Mouse (Mus musculus) thymus, postnatal 25 days (tissue): ENCODE results near the gene Gpr19.
A peak's percentile ranks its signal among the peaks of the same experiment; 100 is the strongest.

Experiments used
- DNase-seq: peaks from one replicate; pipeline ENCODE4 v3.0.0; 2022

Gene Gpr19

GRCm38 (mm10) chr6:134922511-134923195, 24.3 kb upstream of the Gpr19 start:
- DNase-seq = peak; percentile 21

DNA sequence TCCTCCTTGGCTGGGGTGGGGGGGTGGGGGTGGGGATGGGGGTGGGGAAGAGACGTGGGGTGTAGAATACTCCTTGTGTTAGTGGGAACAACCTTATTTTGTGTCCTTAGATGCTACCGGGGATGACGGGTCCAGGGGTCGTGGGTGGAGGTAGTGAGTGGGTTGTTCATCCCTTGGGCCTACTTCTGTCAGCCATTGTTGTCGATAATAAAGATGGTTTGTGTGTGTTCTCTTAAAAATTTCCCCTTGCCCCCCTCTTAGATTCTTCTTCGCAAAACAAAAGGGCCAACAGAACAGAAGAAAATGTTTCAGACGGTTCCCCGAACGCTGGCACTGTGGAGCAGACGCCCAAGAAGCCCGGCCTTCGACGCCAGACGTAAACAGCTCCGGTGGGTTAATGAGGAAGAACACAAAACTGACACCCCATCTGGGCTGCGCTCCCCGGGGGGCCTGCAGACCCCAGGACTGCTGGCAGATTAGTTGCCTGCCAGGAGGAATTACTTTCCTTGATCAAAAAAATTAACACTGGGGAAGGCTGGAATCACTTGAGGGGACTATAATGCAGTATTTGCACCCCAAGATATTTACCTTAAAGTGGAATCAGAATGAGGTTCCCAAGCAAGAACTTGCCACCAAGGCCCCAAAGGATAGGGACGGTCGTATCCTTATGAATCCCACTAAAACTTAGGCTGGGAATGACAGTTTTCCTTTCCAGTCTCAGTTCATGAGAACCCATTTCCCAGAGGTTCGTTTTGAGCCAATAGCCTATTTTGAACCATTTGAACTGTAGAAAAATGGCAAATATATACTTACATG, 23.5 kb upstream of the Gpr19 start:
- DNase-seq = peak; percentile 56

DNA sequence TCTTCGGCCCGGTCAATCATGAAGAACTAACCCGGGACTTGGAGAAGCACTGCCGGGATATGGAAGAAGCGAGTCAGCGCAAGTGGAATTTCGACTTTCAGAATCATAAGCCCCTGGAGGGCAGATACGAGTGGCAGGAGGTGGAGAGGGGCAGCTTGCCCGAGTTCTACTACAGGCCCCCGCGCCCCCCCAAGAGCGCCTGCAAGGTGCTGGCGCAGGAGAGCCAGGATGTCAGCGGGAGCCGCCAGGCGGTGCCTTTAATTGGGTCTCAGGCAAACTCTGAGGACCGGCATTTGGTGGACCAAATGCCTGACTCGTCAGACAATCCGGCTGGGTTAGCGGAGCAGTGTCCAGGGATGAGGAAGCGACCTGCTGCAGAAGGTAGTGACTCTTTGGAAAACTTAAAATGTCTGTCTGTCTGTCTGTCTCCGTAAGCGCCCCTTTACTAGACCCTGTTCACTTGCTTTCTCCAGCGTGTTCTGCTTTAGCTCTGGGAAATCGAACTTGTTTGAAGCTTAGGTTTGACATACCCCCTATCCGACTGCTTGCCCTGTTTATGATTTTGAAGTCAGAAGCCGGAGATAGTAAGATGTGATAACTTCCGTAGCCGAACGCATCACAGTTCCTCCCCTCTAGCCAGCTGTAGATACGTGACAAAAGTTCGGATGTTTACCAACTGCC, 22.8 kb upstream of the Gpr19 start:
- DNase-seq = peak; percentile 72

DNA sequence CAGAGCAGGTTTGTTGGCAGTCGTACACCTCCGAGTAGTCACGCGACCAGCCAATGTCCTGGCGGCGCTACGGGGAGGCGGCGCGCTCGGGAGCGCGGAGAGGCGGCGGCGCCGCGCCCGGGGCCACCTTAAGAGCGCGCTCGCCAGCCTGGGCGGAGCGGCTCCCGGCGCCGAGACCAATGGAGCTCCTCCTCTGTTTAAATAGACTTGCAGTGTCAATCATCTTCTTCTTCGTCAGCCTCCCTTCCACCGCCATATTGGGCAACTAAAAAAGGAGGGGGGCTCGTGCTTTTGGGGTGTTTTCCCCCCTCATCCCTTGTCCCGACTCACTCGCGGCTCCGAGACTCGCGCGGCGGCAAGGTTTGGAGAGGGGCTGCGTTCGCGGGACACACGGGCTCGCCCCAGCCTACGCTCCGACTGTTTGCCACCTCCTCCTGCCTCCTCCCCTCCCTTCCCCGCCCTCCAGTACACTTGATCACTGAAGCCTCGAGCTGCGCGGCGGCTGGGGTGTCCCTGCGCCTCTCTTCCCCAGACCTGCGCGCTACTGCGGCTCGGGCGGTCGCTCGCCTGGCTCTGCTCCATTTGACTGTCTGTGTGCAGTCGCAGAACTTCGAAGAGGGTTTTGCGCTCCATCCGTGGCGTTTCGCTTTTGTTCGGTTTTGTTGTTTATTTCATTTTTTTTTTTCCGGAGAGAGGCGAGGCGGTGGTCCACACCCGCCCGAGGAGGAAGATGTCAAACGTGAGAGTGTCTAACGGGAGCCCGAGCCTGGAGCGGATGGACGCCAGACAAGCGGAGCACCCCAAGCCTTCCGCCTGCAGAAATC, 22.0 kb upstream of the Gpr19 start, which contains the start of gene Cdkn1b:
Gene Cdkn1b, plus strand, starts transcription at position 212 of the 824 bp plus-strand sequence.
- peak; percentile 90 for DNase-seq

DNA sequence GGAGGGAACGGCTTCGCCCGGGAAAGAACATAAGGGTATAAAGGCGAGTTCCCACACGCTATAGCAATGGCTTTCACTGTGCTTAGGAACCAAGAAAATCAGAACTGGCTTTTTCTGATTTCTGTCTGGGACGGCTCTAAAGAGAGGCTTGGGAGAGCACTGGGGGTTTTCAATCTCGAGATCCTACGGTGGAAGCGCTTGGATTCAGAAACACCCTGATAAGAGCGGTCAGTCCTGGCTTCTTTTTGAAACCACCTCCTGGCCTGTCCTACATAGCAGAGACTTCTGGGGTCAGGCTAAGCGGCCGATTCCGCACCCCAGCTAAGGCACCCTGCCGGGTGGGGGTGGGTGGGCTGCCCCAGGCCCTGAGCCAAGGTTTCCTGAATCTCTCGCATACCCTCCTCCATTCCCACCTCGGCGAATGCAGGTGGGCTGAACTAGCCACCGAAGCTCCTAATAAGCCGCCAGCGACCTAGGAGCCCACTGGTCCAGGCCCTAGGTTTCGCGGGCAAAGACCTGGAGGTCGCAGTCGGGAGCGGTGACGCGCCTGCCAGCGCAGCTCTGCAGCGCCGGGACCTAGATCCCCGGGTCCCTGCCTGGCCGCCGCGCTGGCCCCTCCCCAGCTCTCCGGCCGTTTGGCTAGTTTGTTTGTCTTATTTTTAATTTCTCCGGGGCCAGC, 21.3 kb upstream of the Gpr19 start:
- DNase-seq = peak; percentile 24

DNA sequence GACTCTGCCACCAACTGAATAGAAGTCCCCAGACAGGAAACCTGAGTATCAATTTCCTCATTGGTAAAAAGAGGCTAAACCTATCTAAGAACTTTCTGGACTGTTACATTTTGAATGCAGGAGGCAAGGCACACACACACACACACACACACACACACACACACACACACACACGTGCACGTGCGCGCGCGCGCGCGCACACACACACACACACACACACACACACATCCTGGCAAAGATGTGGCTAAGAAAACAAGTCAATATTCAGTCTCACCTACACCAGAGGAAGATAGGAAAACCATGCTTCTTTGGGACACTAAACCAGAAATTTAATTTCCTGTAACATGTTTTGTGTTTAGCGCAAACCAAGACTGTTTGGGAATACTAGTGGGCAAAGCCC, 20.4 kb upstream of the Gpr19 start:
- DNase-seq = peak; percentile 31

GRCm38 (mm10) chr6:134917087-134917486, 18.7 kb upstream of the Gpr19 start:
- peak; percentile 73 for DNase-seq

DNA sequence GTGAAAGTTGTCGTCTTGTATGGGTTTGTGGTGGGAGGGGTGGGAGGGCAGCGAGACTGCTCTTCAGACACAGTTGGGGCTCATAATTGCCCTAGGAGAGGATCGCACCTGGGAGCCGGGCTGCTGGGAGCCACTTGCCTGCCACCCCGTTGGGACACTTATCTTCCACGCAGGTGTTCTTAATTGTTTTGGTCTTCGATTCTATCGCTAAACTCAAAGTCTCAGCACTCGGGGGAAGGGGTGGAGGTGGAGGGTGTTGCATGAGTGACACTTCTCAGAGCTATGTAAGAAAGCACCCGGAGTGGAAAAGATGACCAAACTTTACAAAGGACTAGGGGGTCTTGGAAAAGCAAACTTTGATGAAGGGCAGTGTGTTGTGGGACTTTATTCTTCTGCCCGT, 18.3 kb upstream of the Gpr19 start:
- peak; percentile 76 for DNase-seq

GRCm38 (mm10) chr6:134914523-134914922, 16.1 kb upstream of the Gpr19 start:
- no peak for DNase-seq

DNA sequence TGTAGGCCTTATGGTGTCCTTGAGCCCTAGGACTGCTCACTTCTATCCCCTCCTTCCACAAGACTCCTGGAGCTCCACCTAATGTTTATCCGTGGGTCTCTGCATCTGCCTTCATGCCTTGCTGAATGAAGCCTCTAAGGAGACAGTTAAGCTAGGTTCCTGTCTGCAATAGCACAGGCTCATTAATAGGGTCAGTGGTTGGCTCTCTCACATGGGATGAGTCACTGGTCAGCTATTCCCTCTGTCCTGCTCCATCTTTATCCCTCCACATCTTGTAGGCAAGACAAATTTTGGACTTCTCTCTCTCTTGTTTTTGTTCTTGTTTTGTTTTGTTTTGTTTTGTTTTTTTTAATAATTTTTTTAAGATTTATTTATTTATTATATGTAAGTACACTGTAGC, 7.4 kb upstream of the Gpr19 start:
- no peak for DNase-seq

GRCm38 (mm10) chr6:134903891-134904884, 5.8 kb upstream of the Gpr19 start:
- DNase-seq = no peak

GRCm38 (mm10) chr6:134903368-134903767, 5.0 kb upstream of the Gpr19 start:
- no peak for DNase-seq

DNA sequence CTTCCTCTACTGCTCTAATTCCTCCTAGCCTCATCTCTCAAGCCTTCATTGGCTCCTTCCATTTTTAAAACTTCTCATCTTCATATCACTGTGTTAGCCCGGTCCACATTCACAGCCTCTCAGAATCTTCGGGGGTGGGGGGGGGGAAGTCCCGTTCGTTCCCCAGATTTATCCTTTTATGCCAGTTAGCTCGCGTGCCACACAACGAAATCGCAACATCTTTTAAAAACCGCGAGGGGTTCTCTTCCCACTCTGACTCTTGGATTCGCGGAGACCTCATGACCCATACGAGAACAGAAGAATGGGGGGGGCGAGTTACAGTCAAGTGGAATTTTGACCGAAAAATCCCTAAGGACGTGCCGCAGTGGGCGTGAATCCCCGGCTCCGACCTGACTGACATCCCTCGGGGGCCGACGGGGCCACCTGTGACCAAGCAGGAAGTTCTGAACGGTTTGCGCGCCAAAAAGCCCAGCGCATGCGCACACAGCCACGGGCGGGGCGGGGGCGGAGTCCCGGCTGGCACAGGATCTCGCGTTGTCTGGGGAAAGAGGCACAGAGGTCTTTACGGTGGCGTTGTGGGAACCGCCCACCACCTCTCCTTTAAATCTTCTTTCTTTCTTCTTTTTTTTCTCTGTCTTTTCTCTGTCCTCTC, 809 bp downstream of the Gpr19 start:
- peak; percentile 99 for DNase-seq

DNA sequence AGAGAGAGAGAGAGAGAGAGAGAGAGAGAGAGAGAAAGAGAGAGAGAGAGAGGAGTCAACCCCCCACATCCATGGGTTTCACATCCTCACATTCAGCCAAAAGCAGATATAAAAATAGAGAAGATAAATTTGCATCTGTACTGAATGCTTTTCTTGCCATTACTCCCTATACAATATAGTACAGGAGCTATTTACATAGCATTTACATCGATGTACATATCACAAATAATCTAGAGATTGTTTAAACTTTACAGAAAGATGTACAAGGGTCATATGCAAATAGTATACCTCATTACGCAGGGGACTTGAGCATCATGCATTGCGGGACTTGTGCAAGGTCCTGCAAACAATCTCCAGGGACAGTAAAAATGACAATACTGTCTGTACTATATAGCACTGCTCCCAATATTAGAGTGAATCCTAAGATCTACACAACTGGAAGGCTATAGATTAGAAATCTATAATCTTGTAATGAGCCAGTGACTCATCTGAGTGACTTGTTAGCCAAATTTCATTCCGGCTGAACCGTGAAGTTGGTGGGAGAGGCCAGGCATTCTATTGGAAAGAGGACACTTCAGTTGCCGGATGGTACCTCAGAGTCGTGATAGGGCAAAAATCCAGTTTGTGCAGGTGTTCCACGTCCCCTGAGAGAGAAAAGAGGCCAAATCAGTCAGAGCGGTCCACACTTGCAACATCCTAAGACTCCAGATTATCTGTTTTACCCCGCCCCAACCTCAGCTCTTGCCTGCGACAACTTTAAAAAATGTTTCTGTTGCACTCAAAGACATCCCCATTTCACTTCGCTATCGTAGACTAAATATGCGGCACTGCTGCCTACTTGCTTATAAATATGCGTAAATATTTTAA, 1.6 kb downstream of the Gpr19 start:
- DNase-seq = peak; percentile 32

DNA sequence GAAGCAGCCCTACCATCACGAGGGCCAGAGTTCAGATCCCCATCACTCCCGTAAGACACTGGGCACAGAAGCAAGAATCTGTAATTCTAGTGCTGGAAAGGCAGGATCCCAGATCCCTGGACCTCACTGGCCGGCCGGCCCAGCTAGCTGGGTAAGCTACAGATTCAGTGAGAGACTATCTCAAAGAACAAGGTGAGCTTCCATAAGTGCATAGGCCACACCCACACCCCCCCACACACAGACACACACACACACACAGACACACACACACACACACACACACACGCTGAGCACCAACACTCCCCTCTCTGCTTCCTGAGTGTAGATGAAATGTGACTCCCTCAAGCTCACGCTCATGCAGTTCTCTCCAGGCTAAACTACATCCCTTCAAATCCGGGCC, 7.9 kb downstream of the Gpr19 start:
- no peak for DNase-seq

DNA sequence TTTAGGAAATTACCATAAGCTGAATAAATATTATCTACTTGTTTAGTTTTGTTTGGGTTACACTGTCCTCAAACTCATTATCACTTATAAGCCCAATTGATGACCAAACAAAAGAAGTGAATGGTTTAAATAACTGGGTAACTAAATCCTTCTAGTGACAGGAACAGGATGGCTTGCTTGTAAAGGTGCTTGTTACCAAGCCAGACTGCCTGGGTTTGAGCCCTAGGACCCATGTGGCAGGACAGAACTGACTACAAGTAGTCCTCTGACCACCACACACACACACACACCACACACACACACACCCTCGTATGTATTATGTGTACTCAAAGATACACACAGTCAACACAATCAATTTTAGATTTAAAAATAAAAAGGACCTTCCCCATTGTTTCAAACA, 8.6 kb downstream of the Gpr19 start:
- no peak for DNase-seq

- no peak for DNase-seq
Observed at GRCm38 (mm10) chr6:134888563-134889017, 9.8 kb downstream of the Gpr19 start.

- DNase-seq = no peak
Observed at GRCm38 (mm10) chr6:134887711-134888449, 10.5 kb downstream of the Gpr19 start.
